Mouse (Mus musculus) kidney, postnatal 0 days (tissue): Measurements from ENCODE around the gene Olfr1219. TPM values are rescaled to one million over a fixed set of nuclear protein-coding genes. Genes with fewer than 3 reads are reported as not detected.

Experiments used
- ATAC-seq: fragments of 200-750 bp; cut with Nextera tagmentation; replicated peaks from 2 replicates; pipeline ENCODE4 v1.8.0; 2017; ENCODE audit warnings: low read depth, moderate number of reproducible peaks, moderate TSS enrichment, moderate library complexity; ENCODE audit not compliant: low FRiP score
- DNase-seq: peaks from one replicate; pipeline ENCODE4 v3.0.0-alpha.2; 2016; ENCODE audit warnings: low spot score
- H3K27ac ChIP-seq: fragments of 300-500 bp; sonication (generic); 2 replicates; pipeline ENCODE4 v1.5.1; 2014; ENCODE audit warnings: mild to moderate bottlenecking
- H3K27me3 ChIP-seq: fragments of 300-500 bp; sonication (generic); 2 replicates; pipeline ENCODE4 v1.6.1; 2014; ENCODE audit warnings: low read length, mixed read lengths; ENCODE audit not compliant: insufficient read depth
- H3K36me3 ChIP-seq: fragments of 300-500 bp; sonication (generic); 2 replicates; pipeline ENCODE4 v1.6.1; 2014; ENCODE audit warnings: low read length, mixed read lengths; ENCODE audit not compliant: insufficient read depth
- H3K4me1 ChIP-seq: fragments of 300-500 bp; sonication (generic); replicated peaks from 2 replicates; pipeline ENCODE4 v1.6.1; 2014; ENCODE audit warnings: antibody characterized with exemption, low read length, mixed read lengths; ENCODE audit not compliant: insufficient read depth
- H3K4me2 ChIP-seq: fragments of 300-500 bp; sonication (generic); 2 replicates; pipeline ENCODE4 v1.6.1; 2014; ENCODE audit warnings: mild to moderate bottlenecking, low read length, moderate library complexity, mixed read lengths
- H3K4me3 ChIP-seq: fragments of 300-500 bp; sonication (generic); replicated peaks from 2 replicates; pipeline ENCODE4 v1.5.1; 2014; ENCODE audit warnings: low read depth, low read length
- H3K9ac ChIP-seq: fragments of 300-500 bp; sonication (generic); 2 replicates; pipeline ENCODE4 v1.6.1; 2014; ENCODE audit warnings: low read depth, low read length
- H3K9me3 ChIP-seq: fragments of 300-500 bp; sonication (generic); replicated peaks from 2 replicates; pipeline ENCODE4 v1.6.1; 2016; ENCODE audit warnings: low read length, inconsistent platforms, mixed read lengths
- CTCF ChIP-seq: IDR thresholded peaks from 2 replicates; pipeline ENCODE4 v1.5.1; 2016; ENCODE audit warnings: antibody characterized with exemption, low read depth, mild to moderate bottlenecking, moderate library complexity
- WGBS: fragments of 180-500 bp; shearing (Covaris S2); extraction: QIAGEN DNeasy Blood & Tissue Kit; methylation state at CpG from one replicate; pipeline ENCODE4 v1.1.7; 2014; 5-methylcytosine and 5-hydroxymethylcytosine counted together
- polyA plus RNA-seq: library from polyadenylated mRNA; unstranded; fragments of >200 nt; fragmentation: Nextera tagmentation; extraction: Ambion mirVana; gene quantifications from 2 replicates; pipeline ENCODE4 v1.2.1, GENCODE M21; 2015

Olfr1219 gene
- polyA plus RNA-seq, 1 experiment from 2014 or later = not detected

DNA sequence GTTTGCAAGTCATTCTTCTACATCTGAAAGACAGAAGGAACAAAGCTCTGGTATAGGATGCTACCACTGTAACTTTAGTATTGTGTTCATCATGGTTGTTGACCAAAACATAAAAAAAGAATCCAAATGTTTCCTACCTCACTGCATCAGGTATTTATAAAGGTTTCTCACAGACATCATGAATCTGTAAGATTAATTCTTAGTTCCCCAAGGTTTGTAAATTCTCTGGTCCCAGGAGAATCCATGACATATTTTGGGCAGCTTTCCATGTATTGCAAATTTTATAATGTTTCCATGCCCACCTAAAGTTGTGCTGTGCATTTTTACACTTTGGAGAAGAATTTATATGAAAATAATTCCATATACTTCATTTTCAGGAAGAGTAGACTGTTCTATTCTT lies 22.2 kb downstream of the Olfr1219 start, which contains the start of gene Olfr1218:
TSS of gene Olfr1218 (minus strand) at position 101 of the 400 bp plus-strand sequence.
- no peak for TF ChIP-seq CTCF
- no peak within 1 kb of the TSS for H3K9ac ChIP-seq
- no peaks in the 10 kb centered on the region for H3K36me3 ChIP-seq
- no peak within 1 kb of the TSS for H3K4me2 ChIP-seq
- H3K4me1 ChIP-seq = no peaks in the 10 kb centered on the region
- ATAC-seq (no peak), DNase-seq (no peak)
- no peak within 1 kb of the TSS for H3K27ac ChIP-seq
- H3K9me3 ChIP-seq = no peaks in the 10 kb centered on the region
- H3K4me3 ChIP-seq = no peak within 1 kb of the TSS
- no peaks in the 10 kb centered on the region for H3K27me3 ChIP-seq

- TF ChIP-seq CTCF = no peak
Measured at GRCm38 (mm10) chr2:89031965-89032364, 51.3 kb downstream of the Olfr1219 start, which contains the start of gene Olfr1217. TSS of gene Olfr1217 (minus strand) at chr2:89032065.

More at GRCm38 (mm10) chr2:89031965-89032364, 51.3 kb downstream of the Olfr1219 start, which contains the start of gene Olfr1217:
- Histone ChIP-seq H3K4me1 (no peaks in the 10 kb centered on the region), H3K27me3 (no peaks in the 10 kb centered on the region), H3K9me3 (no peaks in the 10 kb centered on the region), H3K27ac (no peak within 1 kb of the TSS), H3K4me3 (no peak within 1 kb of the TSS), H3K9ac (no peak within 1 kb of the TSS), H3K4me2 (no peak within 1 kb of the TSS), H3K36me3 (no peaks in the 10 kb centered on the region)
- no peak for ATAC-seq
- DNase-seq = no peak
- WGBS = 70% methylated on average over 2 of the region's 2 CpGs

Other genes with a start within 250 kb of the Olfr1219 start
- not detected in 2 replicates for gene Olfr1204, start 234.2 kb downstream of the Olfr1219 start, polyA plus RNA-seq
- not detected in 2 replicates for gene Olfr1206, start 220.3 kb downstream of the Olfr1219 start, polyA plus RNA-seq
- not detected in 2 replicates for gene Olfr1208, start 181.2 kb downstream of the Olfr1219 start, polyA plus RNA-seq
- not detected in 2 replicates for gene Olfr1209, start 168.4 kb downstream of the Olfr1219 start, polyA plus RNA-seq
- not detected in 2 replicates for gene Olfr1211, start 145.4 kb downstream of the Olfr1219 start, polyA plus RNA-seq
- gene Olfr1212, start 129.5 kb downstream of the Olfr1219 start, polyA plus RNA-seq = not detected in 2 replicates
- gene Gm13762, start 103.2 kb downstream of the Olfr1219 start, polyA plus RNA-seq = not detected in 2 replicates
- not detected in 2 replicates for gene Olfr1214, start 90.9 kb downstream of the Olfr1219 start, polyA plus RNA-seq
- not detected in 2 replicates for gene Olfr1215, start 76.5 kb downstream of the Olfr1219 start, polyA plus RNA-seq
- not detected in 2 replicates for gene Olfr1216, start 65.2 kb downstream of the Olfr1219 start, polyA plus RNA-seq
- gene Olfr1217, start 51.4 kb downstream of the Olfr1219 start, polyA plus RNA-seq = not detected in 2 replicates
- gene Olfr1218, start 22.3 kb downstream of the Olfr1219 start, polyA plus RNA-seq = not detected in 2 replicates
- not detected in 2 replicates for gene Olfr1220, start 23.3 kb upstream of the Olfr1219 start, polyA plus RNA-seq
- not detected in 2 replicates for gene Olfr1221, start 33.8 kb upstream of the Olfr1219 start, polyA plus RNA-seq
- not detected in 2 replicates for gene Olfr1222, start 49.5 kb upstream of the Olfr1219 start, polyA plus RNA-seq
- not detected in 2 replicates for gene Olfr1223, start 68.0 kb upstream of the Olfr1219 start, polyA plus RNA-seq
- gene Olfr1224-ps1, start 80.6 kb upstream of the Olfr1219 start, polyA plus RNA-seq = not detected in 2 replicates
- gene Olfr1225, start 91.2 kb upstream of the Olfr1219 start, polyA plus RNA-seq = not detected in 2 replicates
- gene Olfr1226, start 116.5 kb upstream of the Olfr1219 start, polyA plus RNA-seq = not detected in 2 replicates
- not detected in 2 replicates for gene Olfr1228, start 170.5 kb upstream of the Olfr1219 start, polyA plus RNA-seq
- not detected in 2 replicates for gene Olfr1229, start 204.5 kb upstream of the Olfr1219 start, polyA plus RNA-seq
- not detected in 2 replicates for gene Olfr1230, start 213.8 kb upstream of the Olfr1219 start, polyA plus RNA-seq
- gene Olfr1231, start 223.6 kb upstream of the Olfr1219 start, polyA plus RNA-seq = not detected in 2 replicates
- not detected in 2 replicates for gene Olfr1232, start 246.2 kb upstream of the Olfr1219 start, polyA plus RNA-seq